Mouse (Mus musculus): Measurements from ENCODE around the gene Spaca6.

DNA sequence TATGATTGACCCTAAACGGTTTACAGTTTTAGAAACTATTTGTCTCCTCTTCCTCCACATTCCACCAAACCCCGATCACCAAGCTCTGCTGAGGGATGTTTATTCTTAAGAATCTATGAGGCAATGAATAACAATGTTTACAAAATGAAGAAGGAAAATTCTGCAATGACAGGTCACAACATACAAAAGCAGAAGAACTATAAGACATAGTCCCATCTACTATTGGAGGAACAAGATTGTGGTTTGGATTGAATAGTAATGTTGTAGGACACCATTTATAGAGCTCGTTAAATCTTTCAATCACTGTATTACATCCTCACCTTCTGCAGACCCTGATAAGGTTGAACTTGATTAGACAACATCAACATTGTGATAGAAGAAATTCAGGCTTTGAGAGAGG lies 55.7 kb downstream of the Spaca6 start:
- TF ChIP-seq POLR2A (IDR thresholded peaks at IDR 0.05; ENCODE audit: borderline replicate concordance, extremely low read depth, low read depth, low read length) (no peak), CTCF (IDR thresholded peaks at IDR 0.05; ENCODE audit: insufficient read depth, low read length) (no peak)

Measured in lung, adult 2 months (tissue).